Mouse (Mus musculus): Measurements from ENCODE around the gene Gucy1a1. TPM values are rescaled to one million over a fixed set of nuclear protein-coding genes. Genes with fewer than 3 reads are reported as not detected.
A peak's percentile ranks its signal among the peaks of the same experiment; 100 is the strongest.

Gucy1a1 gene
- polyA plus RNA-seq, 1 experiment: 25.2 TPM

- no peaks in the 10 kb centered on the region for H3K4me1 ChIP-seq (ENCODE audit: control insufficient read depth, insufficient read depth, low read length)
- no peaks in the 10 kb centered on the region for H3K27me3 ChIP-seq (ENCODE audit: control insufficient read depth, insufficient read depth, low read length)
- no peak overlapping the region for H3K4me3 ChIP-seq (replicated peaks; ENCODE audit: insufficient read depth, low read depth, low read length)
- DNase-seq: peak; percentile 42 to 48
- whole genome bisulfite sequencing: 23% methylated on average over 8 of the region's 8 CpGs
- TF ChIP-seq POLR2A (IDR thresholded peaks at IDR 0.05; ENCODE audit: borderline replicate concordance, insufficient read depth, low read length): no peak
- peak; percentile 80 for TF ChIP-seq CTCF (IDR thresholded peaks at IDR 0.05; ENCODE audit: borderline replicate concordance, insufficient read depth, low read depth, low read length)
- H3K27ac ChIP-seq (ENCODE audit: insufficient read depth, low read length): no peak overlapping the region
Observed at GRCm38 (mm10) chr3:82047100-82047753, 98.4 kb downstream of the Gucy1a1 start.

DNA sequence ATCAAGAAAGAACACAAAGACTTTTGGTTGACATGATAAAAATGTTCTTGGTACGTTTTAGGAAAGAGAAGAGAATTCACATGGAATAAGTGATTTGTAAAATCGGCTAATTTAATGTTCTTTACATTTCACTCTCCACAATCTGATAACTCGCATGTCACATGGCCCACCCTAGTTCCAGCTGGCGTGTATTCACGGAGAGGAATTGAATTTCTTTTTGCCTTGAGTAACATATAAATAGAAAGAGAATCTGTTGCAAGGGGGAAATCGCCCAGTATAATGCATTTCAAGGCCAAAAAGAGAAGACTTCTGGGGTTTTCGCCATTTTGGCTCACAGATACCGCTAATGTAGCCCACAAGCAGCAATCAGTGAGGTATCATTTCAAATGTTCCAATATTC lies 99.5 kb downstream of the Gucy1a1 start:
- H3K27ac ChIP-seq (ENCODE audit: insufficient read depth, low read length): no peak overlapping the region
- no peak for DNase-seq
- TF ChIP-seq CTCF (IDR thresholded peaks at IDR 0.05; ENCODE audit: borderline replicate concordance, insufficient read depth, low read depth, low read length): no peak
- TF ChIP-seq POLR2A (IDR thresholded peaks at IDR 0.05; ENCODE audit: borderline replicate concordance, insufficient read depth, low read length): no peak
- H3K4me1 ChIP-seq (ENCODE audit: control insufficient read depth, insufficient read depth, low read length): no peaks in the 10 kb centered on the region
- H3K4me3 ChIP-seq (replicated peaks; ENCODE audit: insufficient read depth, low read depth, low read length): no peak overlapping the region
- no peaks in the 10 kb centered on the region for H3K27me3 ChIP-seq (ENCODE audit: control insufficient read depth, insufficient read depth, low read length)
- WGBS: 92% methylated on average over 8 of the region's 8 CpGs

DNA sequence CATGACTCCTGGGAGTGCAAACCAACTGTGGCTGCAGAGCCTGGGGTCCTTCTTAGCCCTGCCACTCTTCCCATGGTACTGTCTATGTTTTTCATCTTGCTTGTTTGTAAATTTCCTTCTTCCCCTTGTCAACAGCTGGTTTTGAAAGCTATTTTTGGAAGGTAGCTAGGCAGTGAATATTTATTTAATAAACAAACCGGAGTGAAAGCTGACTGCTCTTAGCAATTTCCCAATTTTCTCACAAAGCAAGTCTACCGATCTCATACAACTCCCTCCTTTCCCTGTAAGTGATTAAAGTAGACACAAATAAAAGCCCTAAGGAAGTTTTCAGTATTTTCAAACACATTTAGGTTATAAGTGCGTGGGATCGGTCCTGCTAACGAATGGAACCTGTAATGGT lies 100.7 kb downstream of the Gucy1a1 start:
- no peak overlapping the region for H3K4me3 ChIP-seq (replicated peaks; ENCODE audit: insufficient read depth, low read depth, low read length)
- H3K27ac ChIP-seq (ENCODE audit: insufficient read depth, low read length): no peak overlapping the region
- DNase-seq: no peak
- TF ChIP-seq POLR2A (IDR thresholded peaks at IDR 0.05; ENCODE audit: borderline replicate concordance, insufficient read depth, low read length) (no peak), CTCF (IDR thresholded peaks at IDR 0.05; ENCODE audit: borderline replicate concordance, insufficient read depth, low read depth, low read length) (no peak)
- no peaks in the 10 kb centered on the region for H3K4me1 ChIP-seq (ENCODE audit: control insufficient read depth, insufficient read depth, low read length)
- WGBS: 94% methylated on average over 5 of the region's 5 CpGs
- no peaks in the 10 kb centered on the region for H3K27me3 ChIP-seq (ENCODE audit: control insufficient read depth, insufficient read depth, low read length)

DNA sequence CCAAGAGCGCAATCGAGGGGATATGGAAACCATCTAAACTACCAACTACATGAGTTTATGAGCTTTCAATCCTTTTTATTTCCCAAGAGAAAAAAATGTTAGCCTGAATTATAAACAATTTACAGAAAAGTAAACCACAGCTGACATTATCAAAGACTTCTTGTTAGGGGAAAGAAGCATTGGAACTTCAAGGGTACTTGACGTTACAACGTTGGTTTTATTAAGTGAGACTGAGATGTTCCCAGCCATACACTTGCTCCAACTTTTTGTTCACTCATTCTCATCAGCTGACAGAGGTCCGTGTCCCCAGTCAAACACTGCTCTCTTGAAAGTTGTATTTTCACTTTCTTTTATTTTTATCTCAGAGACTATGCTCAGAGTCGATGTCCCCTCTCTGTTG lies 101.9 kb downstream of the Gucy1a1 start:
- Histone ChIP-seq H3K27ac (ENCODE audit: insufficient read depth, low read length) (no peak overlapping the region), H3K4me3 (replicated peaks; ENCODE audit: insufficient read depth, low read depth, low read length) (no peak overlapping the region), H3K27me3 (ENCODE audit: control insufficient read depth, insufficient read depth, low read length) (no peaks in the 10 kb centered on the region), H3K4me1 (ENCODE audit: control insufficient read depth, insufficient read depth, low read length) (no peaks in the 10 kb centered on the region)
- no peak for DNase-seq
- TF ChIP-seq POLR2A (IDR thresholded peaks at IDR 0.05; ENCODE audit: borderline replicate concordance, insufficient read depth, low read length): no peak
- TF ChIP-seq CTCF (IDR thresholded peaks at IDR 0.05; ENCODE audit: borderline replicate concordance, insufficient read depth, low read depth, low read length): no peak
- WGBS: 92% methylated on average over 6 of the region's 6 CpGs

Other genes starting within 250 kb of the Gucy1a1 start
- 18.9 and 19.4 TPM in 2 replicates for gene Ctso, start 213.2 kb downstream of the Gucy1a1 start, polyA plus RNA-seq (2012; rRNA removed)
- 3.2 and 5.1 TPM in 2 replicates for gene Tdo2, start 169.6 kb downstream of the Gucy1a1 start, polyA plus RNA-seq (2012; rRNA removed)
- gene Asic5, start 163.5 kb downstream of the Gucy1a1 start, polyA plus RNA-seq (2012; rRNA removed): 0.06 TPM in 1 of 2 replicates, not detected in the other
- 51.7 and 58.1 TPM in 2 replicates for gene Gucy1b1, start 71.1 kb downstream of the Gucy1a1 start, polyA plus RNA-seq (2012; rRNA removed)
- gene Map9, start 212.3 kb upstream of the Gucy1a1 start, polyA plus RNA-seq (2012; rRNA removed): 15.9 and 16.1 TPM in 2 replicates